Mouse (Mus musculus): ENCODE data around the gene Grid2.

GRCm38 (mm10) chr6:64304709-64305476 is 1049.2 kb downstream of the Grid2 start:
- no peak for TF ChIP-seq CTCF (IDR thresholded peaks at IDR 0.05; ENCODE audit: control insufficient read depth, insufficient read depth, insufficient replicate concordance, low read depth, low read length)
- TF ChIP-seq POLR2A (IDR thresholded peaks at IDR 0.05; ENCODE audit: control insufficient read depth, low read depth, low read length) = no peak
